Mouse (Mus musculus): ENCODE results near the gene Nrip1. TPM values are rescaled to one million over a fixed set of nuclear protein-coding genes. Genes with fewer than 3 reads are reported as not detected.

Nrip1 gene
- polyA plus RNA-seq, 1 experiment = 4.3 TPM

DNA sequence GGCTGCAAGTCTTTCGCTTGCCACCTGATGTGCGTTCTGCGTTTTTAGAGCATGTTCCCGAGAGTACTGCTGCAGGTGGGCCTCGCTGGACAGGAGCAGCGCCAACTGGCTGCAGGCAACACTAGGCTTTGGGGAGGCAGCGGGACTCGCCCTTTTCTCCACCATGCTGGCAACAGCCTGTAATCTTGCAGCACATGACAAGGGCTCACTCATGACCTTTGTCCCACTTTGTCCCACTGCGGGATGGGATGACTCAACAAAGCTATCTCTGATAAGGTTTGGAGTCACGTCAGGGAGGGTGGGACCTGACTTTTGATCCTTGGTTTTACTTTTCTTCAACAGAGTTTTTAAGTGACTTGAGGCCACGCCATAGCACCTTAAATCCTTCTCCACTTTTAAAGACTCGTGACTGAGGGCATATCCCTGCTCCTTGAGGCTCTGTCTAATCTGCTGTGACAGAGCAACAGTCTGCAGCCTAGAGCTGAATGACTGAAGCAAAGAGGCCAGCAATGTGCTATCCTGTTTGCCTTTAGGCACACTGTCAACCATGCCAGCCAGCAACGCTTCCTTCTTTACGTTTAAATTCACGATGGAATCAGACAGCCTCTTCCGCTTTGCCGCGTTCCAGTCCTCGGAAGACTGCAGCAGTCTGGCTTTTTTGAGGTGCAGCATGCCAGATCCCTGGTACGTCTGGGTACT is 79.7 kb downstream of the Nrip1 start:
- DNase-seq (ENCODE audit: low read depth, low spot score) = peak; percentile 68
- 54% methylated on average over 20 of the region's 20 CpGs for WGBS

DNA sequence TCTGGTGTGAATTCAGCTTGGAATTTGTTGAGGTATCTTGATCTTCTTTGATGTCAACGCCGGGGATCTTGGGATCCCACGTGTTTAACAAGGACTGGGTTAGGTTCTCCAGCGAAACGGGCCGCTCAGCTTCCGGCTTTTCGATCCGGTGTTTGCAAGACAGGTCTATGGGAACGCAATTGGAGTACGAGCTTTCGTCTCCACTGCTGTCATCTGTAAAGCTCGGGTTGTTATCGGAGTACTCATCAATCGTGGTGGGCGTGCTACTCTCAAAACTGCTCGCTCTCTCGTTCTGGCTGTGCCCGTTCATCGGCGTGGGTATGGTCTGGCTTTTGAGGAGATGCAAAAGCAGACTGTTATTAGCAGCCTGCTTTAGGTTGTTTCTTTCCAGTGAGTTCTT is 80.5 kb downstream of the Nrip1 start:
- WGBS = 97% methylated on average over 21 of the region's 21 CpGs
- DNase-seq (ENCODE audit: low read depth, low spot score) = no peak

DNA sequence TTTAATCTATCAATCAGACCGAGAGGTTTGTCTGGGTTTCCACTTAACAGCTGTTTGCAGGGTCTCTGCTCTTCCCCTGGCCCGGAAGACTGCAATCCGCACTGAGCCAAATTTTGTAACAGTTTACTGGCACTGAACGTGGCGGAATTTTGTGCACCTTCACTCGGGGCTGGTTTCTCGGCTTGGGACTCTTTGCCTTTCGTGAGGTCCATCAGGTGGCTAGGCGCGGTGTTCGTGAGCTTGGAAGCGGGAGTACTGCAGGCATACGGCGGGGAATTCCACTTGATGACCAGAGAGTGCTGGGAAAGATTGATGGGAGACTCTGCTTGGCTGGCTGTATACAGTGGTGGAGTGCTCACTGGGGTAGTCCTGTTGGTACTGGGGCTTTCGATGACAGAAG is 81.0 kb downstream of the Nrip1 start:
- WGBS = 86% methylated on average over 15 of the region's 15 CpGs
- no peak for DNase-seq (ENCODE audit: low read depth, low spot score)

DNA sequence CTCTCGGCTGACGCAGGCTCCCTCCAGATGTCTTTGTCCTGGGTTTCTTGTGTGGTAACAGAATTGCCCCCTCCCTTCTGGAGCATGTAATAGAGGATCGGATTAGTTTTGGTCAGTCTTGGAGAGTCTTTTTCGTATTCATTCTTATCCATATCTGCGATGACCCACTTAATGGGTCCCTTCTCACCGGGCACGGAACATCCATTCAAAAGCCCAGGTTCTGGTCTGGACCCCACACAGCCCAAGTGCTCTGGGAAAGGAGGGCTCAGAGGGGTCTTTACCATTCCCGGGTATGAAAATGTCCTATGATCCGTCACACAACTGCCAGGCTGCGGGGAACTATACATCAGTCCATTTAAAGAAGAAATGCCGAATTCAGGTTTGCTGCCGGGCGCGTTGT is 82.3 kb downstream of the Nrip1 start:
- no peak for DNase-seq (ENCODE audit: low read depth, low spot score)
- 97% methylated on average over 14 of the region's 14 CpGs for WGBS

DNA sequence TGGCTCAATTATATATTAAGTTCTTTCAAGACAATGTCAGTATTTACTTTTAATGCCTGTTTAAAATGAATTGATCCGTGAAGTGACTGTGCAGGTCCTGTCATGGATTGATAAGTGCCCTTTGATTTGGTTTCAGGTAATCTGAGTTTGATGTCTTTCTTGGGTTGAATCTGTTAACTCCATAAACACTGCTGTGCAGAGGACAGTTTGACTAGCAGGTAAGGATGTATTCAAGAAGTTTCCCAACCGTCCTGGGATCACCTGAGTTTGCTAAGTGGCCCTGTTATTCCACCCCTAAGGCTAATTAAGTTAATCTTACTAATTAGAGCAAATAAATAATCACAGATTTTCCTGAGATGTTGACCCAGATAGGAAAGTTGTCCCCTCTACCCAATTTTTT is 84.1 kb downstream of the Nrip1 start:
- no peak for DNase-seq (ENCODE audit: low read depth, low spot score)
- WGBS = 69% methylated on average over 2 of the region's 2 CpGs

DNA sequence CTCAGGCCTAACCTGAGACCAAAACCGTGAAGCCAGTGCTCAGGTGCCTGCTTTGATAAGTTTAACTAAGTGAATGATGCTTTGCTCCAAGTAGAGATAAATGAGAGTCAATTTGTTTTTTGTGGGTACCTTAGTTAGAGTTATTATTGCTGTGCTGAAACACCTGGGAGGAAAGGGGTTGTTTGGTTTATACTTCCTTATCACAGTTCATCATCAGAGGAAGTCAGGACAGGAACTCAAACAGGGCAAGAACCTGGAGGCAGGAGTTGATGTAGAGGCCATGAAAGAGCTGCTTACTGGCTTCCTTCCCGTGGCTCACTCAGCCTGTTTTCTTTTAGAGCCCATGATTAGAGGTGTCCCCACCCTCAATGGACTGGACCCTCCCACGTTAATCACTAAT is 89.8 kb downstream of the Nrip1 start:
- WGBS = 33% methylated on average over 3 of the region's 3 CpGs
- DNase-seq (ENCODE audit: low read depth, low spot score) = no peak

DNA sequence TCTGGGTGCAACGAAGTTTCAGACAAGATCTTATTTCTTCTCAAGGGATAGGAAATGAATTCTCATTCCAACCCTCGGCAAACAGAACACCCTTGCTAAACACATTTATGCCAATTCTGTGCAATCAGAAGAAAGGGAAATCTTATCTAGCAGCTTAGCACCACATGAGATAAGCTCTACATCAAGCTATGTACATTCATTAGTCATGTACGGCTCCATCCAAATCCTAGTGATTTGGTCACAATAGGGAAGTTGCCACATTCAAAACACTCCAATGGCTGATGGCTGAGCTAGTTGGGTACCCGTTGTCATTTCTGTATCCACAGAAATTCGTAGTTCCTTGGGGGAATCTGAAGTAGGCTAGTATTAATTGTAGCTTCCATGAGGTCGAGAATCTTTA is 91.8 kb downstream of the Nrip1 start:
- 66% methylated on average over 6 of the region's 6 CpGs for WGBS
- DNase-seq (ENCODE audit: low read depth, low spot score) = no peak

DNA sequence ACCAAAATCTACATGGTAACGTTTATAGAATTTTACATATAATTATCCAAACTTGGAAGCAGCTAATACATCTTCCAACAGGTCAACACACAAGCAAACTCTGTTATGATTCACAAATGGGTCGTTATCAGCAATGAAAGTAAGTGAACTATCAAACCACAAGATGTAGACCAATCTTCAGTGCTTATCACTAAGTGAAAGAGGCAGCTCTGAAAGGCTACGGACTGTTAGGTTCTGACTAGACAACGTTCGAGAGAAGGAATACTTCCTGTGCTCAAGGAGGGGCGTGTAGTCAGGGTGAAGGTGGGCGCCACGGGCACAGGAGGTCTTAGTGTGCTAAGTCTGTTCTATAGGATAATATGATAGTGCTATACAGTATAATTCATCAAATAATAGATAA is 93.3 kb downstream of the Nrip1 start:
- DNase-seq (ENCODE audit: low read depth, low spot score) = no peak
- WGBS = 89% methylated on average over 8 of the region's 8 CpGs

DNA sequence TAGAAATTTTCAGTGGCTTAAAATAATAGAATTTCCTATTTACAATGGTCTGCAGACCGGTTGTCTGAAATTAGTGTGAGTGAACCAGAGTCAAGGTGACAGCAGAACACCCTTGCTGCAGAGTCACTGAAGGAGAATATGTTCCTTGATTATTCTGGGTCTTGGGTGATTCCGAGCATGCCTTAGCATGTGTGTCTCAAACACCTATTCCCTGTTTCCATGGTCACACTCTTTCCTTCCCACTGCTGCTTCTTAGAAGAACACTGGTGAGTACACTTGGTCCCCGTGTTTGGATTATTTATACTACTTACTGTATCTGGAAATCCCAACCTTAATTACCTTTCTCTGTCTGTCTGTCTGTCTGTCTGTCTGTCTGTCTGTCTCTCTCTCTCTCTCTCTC is 97.4 kb downstream of the Nrip1 start:
- 87% methylated on average over 3 of the region's 3 CpGs for WGBS
- no peak for DNase-seq (ENCODE audit: low read depth, low spot score)

DNA sequence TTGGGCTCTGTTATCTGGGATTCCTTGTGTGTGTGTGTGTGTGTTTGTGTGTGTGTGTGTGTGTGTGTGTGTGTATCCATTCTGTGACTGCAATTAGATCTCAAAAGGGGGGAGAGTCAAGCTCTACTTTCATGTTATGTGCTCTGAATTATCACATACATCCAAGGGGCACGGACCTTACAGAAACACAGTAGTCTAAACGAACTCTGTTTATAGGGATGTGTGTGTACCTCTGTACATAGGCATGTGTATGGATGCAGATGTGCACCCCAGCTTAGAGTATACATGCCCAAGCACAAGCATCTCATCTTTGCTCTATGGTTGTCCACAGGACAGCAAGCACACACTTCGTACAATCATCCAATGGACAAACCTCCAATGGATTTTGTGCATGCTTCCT is 98.0 kb downstream of the Nrip1 start:
- WGBS = 89% methylated on average over 3 of the region's 3 CpGs
- no peak for DNase-seq (ENCODE audit: low read depth, low spot score)

DNA sequence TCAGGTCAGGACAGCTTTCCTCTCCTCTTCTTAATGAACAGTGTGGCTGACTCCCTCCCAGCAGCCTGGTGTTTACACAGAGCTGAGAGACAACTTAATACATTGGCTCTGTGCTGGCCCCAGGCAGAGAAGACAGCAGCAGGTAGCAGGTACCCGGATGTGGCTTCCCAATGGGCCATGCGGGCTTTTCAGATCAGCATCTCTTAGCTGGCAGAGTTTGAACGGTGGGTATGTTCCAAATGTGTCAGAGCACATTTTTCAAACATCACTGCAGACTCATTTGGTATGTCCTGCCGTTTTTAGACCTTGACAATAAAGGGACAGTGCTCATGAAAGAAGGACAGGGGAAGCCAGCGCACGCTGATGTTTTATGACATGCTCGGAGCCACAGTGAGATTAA is 98.5 kb downstream of the Nrip1 start:
- WGBS = 64% methylated on average over 7 of the region's 7 CpGs
- DNase-seq (ENCODE audit: low read depth, low spot score) = no peak

DNA sequence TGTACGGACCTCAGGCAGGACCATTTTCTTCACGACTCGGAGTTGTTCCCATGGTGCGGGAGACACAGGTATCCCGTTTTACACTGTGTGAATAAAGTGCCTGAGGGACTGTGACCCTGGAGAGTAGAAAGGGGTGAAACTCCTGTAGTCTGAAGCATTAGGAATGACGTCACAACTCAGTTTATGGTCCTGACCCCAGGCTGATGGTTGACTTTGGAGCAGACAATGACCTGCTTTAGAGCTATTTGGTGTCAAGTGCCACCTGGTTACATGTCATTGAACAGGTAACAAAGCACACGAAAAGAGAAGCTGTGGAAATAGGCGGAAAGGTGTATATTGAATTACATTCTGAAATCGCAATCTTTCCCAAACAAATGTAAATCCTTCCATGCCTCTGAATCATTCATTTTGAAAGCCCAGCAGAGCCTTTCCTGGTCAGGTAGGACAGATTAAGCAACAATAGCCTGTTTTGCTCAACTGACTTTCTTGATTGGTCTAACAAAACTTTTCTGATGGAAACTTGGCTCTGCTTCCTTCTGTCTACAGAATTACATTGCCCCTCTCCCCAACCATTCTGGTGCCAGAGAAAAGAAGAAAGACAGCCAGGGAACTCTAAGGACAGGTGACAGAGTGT is 106.9 kb downstream of the Nrip1 start:
- 85% methylated on average over 9 of the region's 9 CpGs for WGBS
- no peak for DNase-seq (ENCODE audit: low read depth, low spot score)

DNA sequence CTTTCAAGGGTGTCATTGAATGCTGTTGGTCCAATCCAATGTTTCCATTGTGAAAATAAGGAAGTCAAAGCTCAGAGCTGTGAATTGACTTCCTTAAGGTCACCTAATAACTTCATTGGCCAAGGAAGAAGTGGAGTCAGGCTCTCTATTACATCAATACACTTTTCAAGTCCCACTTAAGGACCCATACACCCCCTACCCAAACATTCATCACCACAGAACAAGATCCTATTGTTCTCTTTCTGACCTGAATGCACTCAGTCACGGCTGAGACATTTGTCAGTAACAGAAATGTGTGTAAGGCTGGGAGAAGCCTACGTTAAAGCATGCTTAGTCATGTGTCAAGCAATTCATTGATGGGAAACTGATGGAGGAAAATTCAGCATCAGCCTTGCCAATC is 107.8 kb downstream of the Nrip1 start:
- WGBS = 73% methylated on average over 2 of the region's 2 CpGs

DNA sequence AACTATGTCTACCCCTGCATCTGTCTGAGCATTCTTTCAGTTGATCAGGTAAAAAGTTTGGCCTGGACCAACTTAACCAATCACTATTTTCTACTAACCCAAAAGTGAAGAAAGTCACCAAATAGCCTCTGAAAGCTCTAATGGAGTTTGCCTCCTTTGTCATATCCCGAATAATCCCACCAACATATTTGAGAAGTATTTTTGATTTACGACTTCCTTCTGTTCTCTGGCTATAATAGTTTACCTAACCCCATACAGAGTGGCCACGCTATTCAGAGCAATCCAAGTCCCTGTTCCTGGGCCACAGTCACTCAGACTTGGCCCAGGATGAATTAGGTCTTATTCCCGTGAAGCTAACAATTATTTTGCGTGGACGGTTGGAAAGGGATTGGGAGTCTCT is 108.3 kb downstream of the Nrip1 start:
- 56% methylated on average over 6 of the region's 6 CpGs for WGBS
- no peak for DNase-seq (ENCODE audit: low read depth, low spot score)

More for the DNA sequence above, 107.8 kb downstream of the Nrip1 start:
- DNase-seq (ENCODE audit: low read depth, low spot score) = no peak

DNA sequence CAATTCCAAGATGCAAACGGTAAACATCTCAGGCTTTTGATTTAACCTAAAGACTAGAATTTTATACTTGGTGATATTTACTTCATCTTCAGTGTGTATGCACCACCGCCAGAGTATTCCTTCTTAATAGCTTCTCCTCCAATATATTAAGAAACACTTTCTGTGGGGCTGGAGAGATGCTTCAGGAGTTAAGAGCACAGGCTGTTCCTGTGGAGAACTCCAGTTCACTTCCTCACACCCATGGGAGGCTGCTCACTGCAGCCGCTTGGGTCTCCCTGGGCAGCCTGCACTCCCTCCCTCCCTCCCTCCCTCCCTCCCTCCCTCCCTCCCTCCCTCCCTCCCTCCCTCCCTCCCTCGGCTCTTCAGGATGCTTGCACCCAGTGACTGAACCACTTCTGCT is 110.2 kb downstream of the Nrip1 start:
- no peak for DNase-seq (ENCODE audit: low read depth, low spot score)
- WGBS = 87% methylated on average over 3 of the region's 4 CpGs

DNA sequence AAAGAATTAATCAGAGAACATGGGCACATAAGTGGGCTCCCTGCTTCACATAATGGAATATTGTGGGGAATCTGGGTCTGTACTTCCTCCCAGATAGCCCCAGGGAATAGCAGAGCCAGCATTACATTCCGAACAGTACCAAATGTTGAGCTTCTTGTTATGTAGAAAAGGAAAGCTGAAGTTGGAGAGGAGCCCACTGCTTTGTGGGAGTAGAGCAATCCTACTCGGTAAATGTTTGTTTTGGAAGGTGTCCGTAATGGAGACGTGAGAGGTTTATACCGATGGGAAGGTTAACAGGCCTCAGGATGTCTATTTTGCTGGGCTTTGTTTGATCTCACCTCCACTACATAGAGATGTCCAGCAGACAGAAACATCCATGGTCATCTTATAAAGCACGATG is 113.3 kb downstream of the Nrip1 start:
- 24% methylated on average over 6 of the region's 6 CpGs for WGBS
- DNase-seq (ENCODE audit: low read depth, low spot score) = peak; percentile 14

DNA sequence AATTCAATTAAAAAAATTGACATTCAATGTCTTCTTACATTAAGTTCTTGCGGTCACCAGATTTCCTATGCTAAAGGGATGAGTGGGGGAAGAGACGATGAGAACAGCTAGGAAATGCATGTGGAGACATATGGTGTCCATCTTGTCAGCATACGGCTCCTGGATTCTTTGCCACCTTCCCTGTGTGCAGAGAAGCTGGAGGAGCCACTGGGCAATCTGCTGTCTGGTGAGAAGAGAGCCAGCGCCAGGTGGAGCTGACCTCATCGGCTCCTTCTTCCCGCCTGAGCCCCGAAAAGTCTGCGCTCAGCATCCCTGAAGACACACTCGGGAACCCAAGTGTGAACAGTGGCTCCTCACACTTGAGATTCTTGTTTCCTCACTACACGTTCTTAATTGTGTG is 121.8 kb downstream of the Nrip1 start:
- no peak for DNase-seq (ENCODE audit: low read depth, low spot score)

DNA sequence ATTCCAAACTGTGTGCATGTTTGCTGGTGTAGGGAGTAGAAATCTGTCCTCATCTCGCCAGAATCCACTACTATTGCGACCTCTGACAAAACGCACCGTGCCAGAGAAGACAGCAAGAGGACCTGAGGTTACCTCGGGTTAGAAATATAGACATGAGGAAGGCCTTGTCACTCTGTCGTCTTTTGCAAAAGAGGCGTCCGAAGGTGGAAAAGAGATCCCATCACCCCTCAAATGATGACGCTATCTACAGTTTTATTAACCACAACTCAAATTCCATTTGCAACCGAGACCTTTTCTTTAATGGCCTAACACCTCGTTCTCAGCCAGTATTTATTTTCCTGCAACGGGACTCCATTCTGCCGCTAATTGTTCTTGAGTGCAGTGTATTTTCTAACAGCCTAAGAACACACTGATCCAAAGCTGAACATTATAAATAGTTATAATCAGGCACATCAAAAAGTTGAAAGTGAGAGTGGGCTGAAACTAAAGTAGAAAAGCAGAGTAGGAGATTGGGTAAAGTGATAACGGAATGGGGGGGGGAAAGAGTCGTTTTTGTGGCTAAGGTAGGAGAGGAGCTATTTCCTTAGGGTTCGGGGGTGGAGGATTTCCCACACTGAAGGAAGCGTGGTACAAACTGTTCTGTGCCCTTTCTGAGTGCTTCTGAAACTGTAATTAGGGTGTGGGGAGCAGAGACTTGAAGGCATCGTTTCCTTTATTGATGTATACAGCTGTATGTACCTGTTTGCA is 124.1 kb downstream of the Nrip1 start:
- WGBS = 68% methylated on average over 18 of the region's 18 CpGs
- DNase-seq (ENCODE audit: low read depth, low spot score) = no peak

More for the DNA sequence above, 121.8 kb downstream of the Nrip1 start:
- WGBS = 89% methylated on average over 10 of the region's 10 CpGs

DNA sequence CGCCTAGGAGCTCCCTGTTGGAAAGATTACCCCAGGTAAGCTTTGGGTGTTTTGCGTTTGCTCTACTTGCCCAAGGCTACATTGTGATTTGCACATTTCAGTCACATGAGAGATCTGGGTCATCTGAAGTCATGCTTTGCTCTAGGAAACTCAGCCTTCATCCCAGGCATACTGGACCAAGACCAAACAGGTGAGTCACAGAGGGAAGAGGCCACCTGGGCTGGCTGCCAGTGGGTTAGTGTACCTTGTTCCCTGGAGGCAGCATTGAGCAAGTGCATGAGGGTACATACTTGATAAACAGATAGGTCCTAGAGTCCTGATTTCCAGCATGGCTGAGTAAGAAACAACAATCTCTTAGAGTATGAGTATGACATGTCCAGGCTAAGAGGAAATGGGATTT is 130.8 kb downstream of the Nrip1 start:
- WGBS = 49% methylated on average over 2 of the region's 2 CpGs
- DNase-seq (ENCODE audit: low read depth, low spot score) = peak; percentile 64

DNA sequence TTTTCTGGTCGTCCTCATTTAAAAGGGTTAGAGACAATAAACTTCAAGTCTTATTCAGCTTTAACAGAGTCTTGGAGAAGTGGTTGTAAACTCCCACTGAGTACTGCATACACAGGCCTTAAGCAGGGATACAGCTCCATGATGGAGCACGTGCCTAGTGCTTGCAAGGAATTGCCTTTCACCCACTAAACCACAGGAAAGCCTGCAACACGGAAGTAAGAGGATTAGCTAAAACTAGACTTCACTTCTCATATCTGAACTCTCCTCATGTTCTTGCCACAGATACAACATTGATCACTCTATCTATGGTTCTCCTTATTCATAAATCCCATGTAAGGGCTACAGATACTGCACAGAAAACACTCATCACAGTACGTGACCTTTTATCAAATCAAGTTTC is 132.4 kb downstream of the Nrip1 start:
- WGBS = 61% methylated on average over 4 of the region's 4 CpGs
- no peak for DNase-seq (ENCODE audit: low read depth, low spot score)

DNA sequence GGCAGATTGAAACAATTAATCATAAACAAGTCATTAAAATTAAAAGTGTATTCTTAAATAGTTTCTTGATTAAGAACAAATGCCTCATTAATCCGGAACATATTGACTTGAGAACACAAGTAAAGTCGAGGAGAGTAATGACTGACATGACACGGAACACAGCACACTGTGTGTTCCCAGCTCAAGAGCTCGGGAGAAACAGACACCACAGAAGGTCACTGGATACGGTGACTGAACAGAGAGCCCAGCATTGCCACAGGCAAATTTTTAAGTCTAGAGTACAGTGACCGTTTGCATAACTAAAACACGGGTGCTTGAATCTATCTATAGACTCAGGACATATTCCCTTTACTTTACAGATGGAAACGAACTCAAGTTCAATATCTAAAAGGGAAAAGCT is 134.3 kb downstream of the Nrip1 start:
- no peak for DNase-seq (ENCODE audit: low read depth, low spot score)
- WGBS = 86% methylated on average over 8 of the region's 8 CpGs

Measured in large intestine, adult 2 months (tissue).